Mouse (Mus musculus): ENCODE results near the gene Lrwd1.

DNA sequence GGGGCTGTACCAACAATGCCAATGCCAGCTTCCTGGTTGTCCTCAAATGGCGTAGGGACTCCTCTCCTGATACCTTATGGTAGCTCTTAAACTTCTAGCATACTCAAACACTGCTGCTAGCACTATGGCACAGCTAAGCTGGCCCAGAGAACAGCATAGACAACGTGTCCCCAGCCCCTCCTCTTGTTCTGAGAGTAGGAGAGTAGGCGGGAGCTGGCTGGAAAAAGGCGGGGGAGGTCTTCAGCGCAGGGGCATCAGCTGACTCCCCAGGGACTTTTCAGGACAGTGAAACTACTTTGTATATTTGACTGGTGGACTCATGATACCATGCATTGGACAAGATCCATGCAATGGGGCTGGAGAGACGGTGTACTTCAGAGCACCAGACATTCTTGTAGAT, 46.2 kb upstream of the Lrwd1 start:
- no peak for TF ChIP-seq TAL1 (IDR thresholded peaks at IDR 0.05; ENCODE audit: low read length)
- TF ChIP-seq GATA1 (IDR thresholded peaks at IDR 0.05; ENCODE audit: low read length): no peak

Data from erythroblast, embryonic 14.5 days (primary cell).